Mouse (Mus musculus) G1E (cell line): ENCODE results near the gene Rapgef2.

Experiments
- CTCF ChIP-seq: IDR thresholded peaks from 2 replicates; pipeline ENCODE4 v1.5.1; 2012; ENCODE audit warnings: low read depth, low read length, inconsistent platforms, mixed read lengths
- GATA1 ChIP-seq: IDR thresholded peaks from 2 replicates; pipeline ENCODE4 v1.6.1; 2012; ENCODE audit warnings: borderline replicate concordance, low read length, inconsistent platforms, mixed read lengths
- GATA2 ChIP-seq: IDR thresholded peaks from 2 replicates; pipeline ENCODE4 v1.6.1; 2012; ENCODE audit warnings: low read depth, low read length, inconsistent platforms, borderline replicate concordance
- TAL1 ChIP-seq: conservative IDR thresholded peaks from 2 replicates; pipeline ENCODE4 v1.6.1; 2012; ENCODE audit warnings: low read depth, low read length, inconsistent platforms, mixed read lengths

GRCm38 (mm10) chr3:79195280-79195679 is 91.0 kb downstream of the Rapgef2 start:
- no peak for TF ChIP-seq CTCF
- TF ChIP-seq TAL1, result no peak
- TF ChIP-seq GATA1, result no peak
- TF ChIP-seq GATA2, result no peak
